Mouse (Mus musculus) embryonic facial prominence, embryonic 11.5 days (tissue): ENCODE results near the gene Pwp2. TPM values are rescaled to one million over a fixed set of nuclear protein-coding genes. Genes with fewer than 3 reads are reported as not detected.

ENCODE experiments used
- ATAC-seq: fragments of 200-750 bp; cut with Nextera tagmentation; replicated peaks from 2 replicates; pipeline ENCODE4 v1.8.0; 2017; ENCODE audit warnings: low read depth; ENCODE audit not compliant: insufficient number of reproducible peaks, low FRiP score, low TSS enrichment
- DNase-seq: peaks from one replicate; pipeline ENCODE4 v3.0.0-alpha.2; 2015; ENCODE audit warnings: low spot score
- H3K27ac ChIP-seq: fragments of 300-500 bp; sonication (generic); replicated peaks from 2 replicates; pipeline ENCODE4 v1.5.1; 2014; ENCODE audit warnings: mild to moderate bottlenecking, low read depth, low read length, control low read depth
- H3K27me3 ChIP-seq: fragments of 300-500 bp; sonication (generic); 2 replicates; pipeline ENCODE4 v1.6.1; 2014; ENCODE audit warnings: mild to moderate bottlenecking, low read length, moderate library complexity, mixed read lengths; ENCODE audit not compliant: control insufficient read depth, insufficient read depth
- H3K36me3 ChIP-seq: fragments of 300-500 bp; sonication (generic); replicated peaks from 2 replicates; pipeline ENCODE4 v1.6.1; 2014; ENCODE audit warnings: low read depth, mild to moderate bottlenecking, low read length, moderate library complexity, mixed read lengths; ENCODE audit not compliant: control insufficient read depth, insufficient read depth
- H3K4me1 ChIP-seq: fragments of 300-500 bp; sonication (generic); 2 replicates; pipeline ENCODE4 v1.6.1; 2014; ENCODE audit warnings: low read length, mixed read lengths; ENCODE audit not compliant: control insufficient read depth, insufficient read depth
- H3K4me2 ChIP-seq: fragments of 300-500 bp; sonication (generic); 2 replicates; pipeline ENCODE4 v1.6.1; 2014; ENCODE audit warnings: low read depth, mild to moderate bottlenecking, control low read depth, low read length, moderate library complexity
- H3K4me3 ChIP-seq: fragments of 300-500 bp; sonication (generic); 2 replicates; pipeline ENCODE4 v1.5.1; 2014; ENCODE audit warnings: low read depth, low read length, control low read depth
- H3K9ac ChIP-seq: fragments of 300-500 bp; sonication (generic); replicated peaks from 2 replicates; pipeline ENCODE4 v1.6.1; 2014; ENCODE audit warnings: mild to moderate bottlenecking, control low read depth, low read length
- H3K9me3 ChIP-seq: fragments of 300-500 bp; sonication (generic); replicated peaks from 2 replicates; pipeline ENCODE4 v1.6.1; 2016; ENCODE audit warnings: mild to moderate bottlenecking, low read length, inconsistent platforms, mixed read lengths; ENCODE audit not compliant: control insufficient read depth
- WGBS: fragments of 180-500 bp; shearing (Covaris S2); extraction: QIAGEN DNeasy Blood & Tissue Kit; methylation state at CpG from one replicate; pipeline ENCODE4 v1.1.7; 2014; 5-methylcytosine and 5-hydroxymethylcytosine counted together
- polyA plus RNA-seq: library from polyadenylated mRNA; unstranded; fragments of >200 nt; fragmentation: Nextera tagmentation; extraction: Ambion mirVana; gene quantifications from 2 replicates; pipeline ENCODE4 v1.2.1, GENCODE M21; 2014

Pwp2 gene
- polyA plus RNA-seq, 1 experiment from 2014 or later, result 20.0 TPM

DNA sequence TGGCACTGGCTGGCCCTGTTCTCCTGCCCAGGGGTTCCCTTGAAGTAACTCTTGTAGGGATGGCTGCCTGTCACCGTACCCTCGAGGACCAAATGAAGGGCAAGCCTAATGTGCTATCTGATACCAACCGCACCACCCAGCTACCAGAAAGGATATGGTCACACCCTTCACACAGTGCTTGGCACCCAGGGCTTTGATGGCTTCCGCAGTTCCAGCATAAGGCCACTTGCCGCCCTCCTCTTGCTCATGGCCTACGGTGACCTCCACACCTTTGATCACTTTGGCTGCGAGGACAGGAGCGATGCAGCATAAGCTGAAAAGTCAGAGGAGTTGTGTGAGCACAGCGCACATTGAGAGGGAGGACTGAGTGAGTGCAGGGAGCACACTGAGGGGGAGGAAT lies 21.7 kb downstream of the Pwp2 start:
- H3K9ac ChIP-seq, result no peak overlapping the region
- no peak overlapping the region for H3K4me3 ChIP-seq
- no peaks in the 10 kb centered on the region for H3K4me1 ChIP-seq
- no peak for ATAC-seq
- no peak overlapping the region for H3K27ac ChIP-seq
- H3K27me3 ChIP-seq, result no peaks in the 10 kb centered on the region
- no peak for DNase-seq
- no peaks in the 10 kb centered on the region; the same call in none of the 2 replicates for H3K36me3 ChIP-seq
- H3K4me2 ChIP-seq, result no peak overlapping the region
- 89% methylated on average over 9 of the region's 9 CpGs for WGBS
- no peaks in the 10 kb centered on the region for H3K9me3 ChIP-seq

DNA sequence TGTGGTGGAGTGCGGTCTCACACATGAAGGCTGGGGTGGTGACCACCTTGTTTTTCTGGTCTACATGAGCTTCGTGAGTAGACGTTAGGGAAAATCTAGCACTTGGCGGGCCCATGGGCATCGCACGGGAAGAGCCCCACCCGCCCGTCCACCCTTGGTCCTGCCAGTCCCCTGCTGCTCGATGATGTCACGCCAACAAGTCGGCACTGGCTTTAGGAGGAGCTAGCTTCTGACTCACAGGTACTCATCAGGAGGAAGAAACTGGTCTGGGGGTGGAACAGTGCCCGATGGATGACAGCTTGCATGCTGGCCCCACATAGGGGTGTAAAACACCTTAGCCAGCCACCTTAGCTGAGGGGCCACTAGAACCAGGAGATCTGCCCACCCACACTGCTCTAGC lies 22.3 kb downstream of the Pwp2 start:
- 90% methylated on average over 12 of the region's 12 CpGs for WGBS
- Histone ChIP-seq H3K9ac (no peak overlapping the region), H3K4me1 (no peaks in the 10 kb centered on the region), H3K4me3 (no peak overlapping the region), H3K27ac (no peak overlapping the region), H3K27me3 (no peaks in the 10 kb centered on the region), H3K36me3 (no peaks in the 10 kb centered on the region; the same call in none of the 2 replicates), H3K9me3 (no peaks in the 10 kb centered on the region), H3K4me2 (no peak overlapping the region)
- no peak for DNase-seq
- ATAC-seq, result no peak

DNA sequence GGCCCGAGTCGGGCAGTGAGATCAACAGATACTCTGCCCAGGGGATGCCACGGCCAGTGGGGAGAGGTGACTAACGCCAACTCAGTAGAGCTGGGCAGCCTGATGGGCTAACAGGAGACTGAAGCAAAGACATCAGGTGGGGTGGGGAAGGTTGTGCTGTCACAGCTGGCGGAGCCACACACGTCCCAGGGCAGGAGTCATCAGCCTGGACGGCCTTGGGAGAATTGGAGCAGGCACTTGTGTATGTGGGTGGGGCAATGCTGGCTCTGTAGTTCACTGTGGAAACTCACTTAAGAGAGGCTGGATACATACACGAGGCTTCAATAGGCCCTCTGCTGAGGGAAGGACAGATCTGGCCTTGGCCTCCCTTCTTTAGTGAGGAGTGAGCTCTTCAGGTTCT lies 23.9 kb downstream of the Pwp2 start:
- Histone ChIP-seq H3K4me3 (no peak overlapping the region), H3K36me3 (no peaks in the 10 kb centered on the region; the same call in none of the 2 replicates), H3K27me3 (no peaks in the 10 kb centered on the region), H3K4me1 (no peaks in the 10 kb centered on the region), H3K4me2 (no peak overlapping the region), H3K27ac (no peak overlapping the region), H3K9ac (no peak overlapping the region), H3K9me3 (no peaks in the 10 kb centered on the region)
- DNase-seq, result no peak
- WGBS, result 81% methylated on average over 8 of the region's 8 CpGs
- no peak for ATAC-seq

DNA sequence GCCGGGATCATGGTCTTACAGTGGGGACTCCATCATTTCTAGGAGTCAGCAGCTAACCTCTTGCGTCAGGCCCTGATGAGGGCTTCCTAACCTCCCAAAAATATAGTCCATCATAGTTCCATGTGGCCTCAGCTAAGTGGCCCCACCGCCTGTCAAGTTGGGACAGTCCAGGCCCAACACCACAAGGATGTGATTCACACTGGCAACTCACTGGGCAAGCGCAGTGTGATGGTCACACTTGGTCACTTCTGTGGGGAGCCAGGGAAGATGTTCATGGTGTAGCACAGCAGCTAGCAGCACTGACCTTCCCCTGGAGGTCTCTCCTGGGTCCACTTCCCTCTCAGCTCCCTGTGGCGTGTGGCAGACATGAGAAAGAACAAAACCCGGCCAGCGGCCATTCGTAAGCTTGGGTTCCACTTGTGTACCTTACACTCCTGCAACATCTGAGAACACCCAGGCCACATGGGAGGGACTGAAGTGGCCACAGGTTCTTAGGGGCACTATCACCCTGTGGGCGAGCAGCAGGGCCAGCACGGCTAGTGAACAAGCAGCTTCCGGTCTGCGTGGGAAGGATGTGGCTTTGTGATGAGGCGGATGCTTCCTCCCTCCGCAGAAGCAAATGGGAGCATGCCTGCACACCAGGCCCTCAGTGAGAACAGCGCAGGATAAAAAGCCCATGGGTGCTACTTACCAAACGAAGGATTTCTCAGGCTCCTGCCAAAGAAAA lies 24.4 kb downstream of the Pwp2 start:
- no peak overlapping the region for H3K4me2 ChIP-seq
- ATAC-seq, result 0 out of 2 replicates have a peak, but pooled peaks have one; percentile 8
- H3K36me3 ChIP-seq, result no peaks in the 10 kb centered on the region; the same call in none of the 2 replicates
- WGBS, result 89% methylated on average over 16 of the region's 16 CpGs
- no peak overlapping the region for H3K27ac ChIP-seq
- DNase-seq, result no peak
- H3K4me3 ChIP-seq, result no peak overlapping the region
- H3K27me3 ChIP-seq, result no peaks in the 10 kb centered on the region
- H3K9ac ChIP-seq, result no peak overlapping the region
- no peaks in the 10 kb centered on the region for H3K9me3 ChIP-seq
- no peaks in the 10 kb centered on the region for H3K4me1 ChIP-seq

DNA sequence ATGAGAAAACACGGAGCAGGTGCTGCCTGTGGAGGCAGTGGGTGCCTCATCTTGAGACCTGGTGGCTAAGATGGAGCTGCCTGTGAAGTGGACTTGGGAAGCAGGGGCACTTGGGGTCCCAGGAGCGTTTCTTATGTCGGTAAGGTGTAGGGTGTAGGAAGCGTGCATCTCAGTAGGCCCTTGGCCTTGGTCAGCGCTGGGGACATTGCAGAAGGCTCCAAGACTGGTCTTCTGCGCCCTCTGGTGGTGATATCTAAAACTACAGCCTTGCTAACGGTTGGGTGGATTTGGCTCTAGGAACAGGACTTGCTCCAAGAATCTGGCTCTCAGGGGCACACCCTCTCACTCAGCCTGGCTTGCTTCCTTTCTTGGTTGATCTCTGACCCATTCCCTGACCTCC lies 25.0 kb downstream of the Pwp2 start:
- Histone ChIP-seq H3K27me3 (no peaks in the 10 kb centered on the region), H3K36me3 (no peaks in the 10 kb centered on the region; the same call in none of the 2 replicates), H3K4me1 (no peaks in the 10 kb centered on the region), H3K9me3 (no peaks in the 10 kb centered on the region), H3K4me3 (no peak overlapping the region), H3K9ac (no peak overlapping the region), H3K4me2 (no peak overlapping the region), H3K27ac (no peak overlapping the region)
- DNase-seq (peak; percentile 88), ATAC-seq (peak; percentile 71)
- whole genome bisulfite sequencing, result 3% methylated on average over 7 of the region's 7 CpGs

DNA sequence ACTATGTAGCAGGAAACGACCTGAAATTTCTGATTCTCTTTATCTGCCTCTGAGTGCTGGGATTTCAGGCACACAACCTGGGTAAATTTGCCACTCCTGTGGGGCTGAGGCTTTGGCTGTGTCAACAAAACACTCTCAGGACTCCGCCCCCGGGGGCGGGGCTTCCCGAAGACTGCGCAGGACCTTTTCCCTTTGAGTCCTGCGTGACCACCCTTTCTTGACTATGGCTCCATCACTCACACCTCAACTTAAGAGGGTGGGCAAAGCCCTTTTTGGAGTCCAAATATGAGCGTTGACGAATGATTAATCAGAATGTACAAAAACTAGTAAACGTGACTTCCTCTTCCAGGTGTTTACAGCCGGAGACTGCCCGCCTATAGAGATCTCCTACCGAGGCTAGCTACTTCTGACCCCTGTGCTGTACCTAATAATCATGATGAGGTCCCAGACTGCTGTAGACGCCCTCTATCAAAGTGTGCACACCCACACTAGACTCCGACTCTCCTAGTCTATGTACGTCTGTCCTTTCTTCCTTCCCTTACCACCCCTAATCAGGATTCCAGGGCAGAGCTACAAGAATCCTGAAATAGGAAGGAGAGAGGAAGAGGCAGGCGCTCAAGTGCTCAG lies 25.6 kb downstream of the Pwp2 start:
- DNase-seq (peak; percentile 60), ATAC-seq (peak; percentile 51; the same call in 1 of the 2 replicates)
- Histone ChIP-seq H3K9me3 (no peaks in the 10 kb centered on the region), H3K27ac (no peak overlapping the region), H3K9ac (no peak overlapping the region), H3K4me2 (no peak overlapping the region), H3K27me3 (no peaks in the 10 kb centered on the region), H3K36me3 (no peaks in the 10 kb centered on the region; the same call in none of the 2 replicates), H3K4me1 (no peaks in the 10 kb centered on the region), H3K4me3 (no peak overlapping the region)
- WGBS, result 15% methylated on average over 17 of the region's 17 CpGs

DNA sequence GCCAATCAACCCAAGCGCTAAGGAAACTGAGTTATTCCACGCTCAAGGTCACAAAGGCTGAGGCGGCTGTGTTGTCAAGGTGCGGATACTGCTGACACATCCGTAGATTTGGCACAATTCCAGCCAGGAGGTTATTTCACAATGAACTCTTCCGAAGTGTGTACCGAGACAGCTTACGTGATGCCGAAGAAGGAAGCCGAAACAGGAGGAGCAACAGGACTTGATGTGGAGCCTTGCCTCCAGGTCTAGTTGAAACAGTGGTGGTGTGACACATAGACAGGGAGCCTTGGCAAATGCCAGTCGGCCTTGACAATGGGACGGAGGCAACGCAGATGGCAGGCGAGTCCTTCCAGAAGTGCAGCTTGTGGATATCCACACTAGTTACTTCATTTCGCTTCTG lies 26.9 kb downstream of the Pwp2 start:
- 88% methylated on average over 15 of the region's 15 CpGs for WGBS
- ATAC-seq (no peak), DNase-seq (no peak)

DNA sequence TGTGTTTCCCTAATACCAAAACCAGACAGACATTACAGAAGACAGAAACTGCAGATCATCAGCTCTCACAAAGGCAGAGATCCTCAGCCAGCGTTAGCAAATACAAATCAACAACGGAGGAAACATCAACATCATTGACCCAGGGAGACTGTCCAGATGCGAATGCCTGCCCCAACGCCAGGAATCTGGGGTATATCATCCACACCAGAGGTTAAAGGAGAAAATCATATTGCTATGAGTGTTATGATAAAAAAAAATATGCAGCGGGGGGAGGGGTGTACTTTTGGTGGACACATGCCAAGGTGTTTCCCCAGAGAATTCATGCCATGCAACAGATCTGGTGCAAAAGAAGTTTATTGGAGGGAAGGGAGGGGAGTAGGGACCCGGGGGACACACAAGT lies 28.0 kb downstream of the Pwp2 start:
- H3K4me2 ChIP-seq, result no peak overlapping the region
- H3K4me3 ChIP-seq, result no peak overlapping the region
- ATAC-seq (no peak), DNase-seq (no peak)
- WGBS, result 79% methylated on average over 6 of the region's 6 CpGs
- no peak overlapping the region for H3K27ac ChIP-seq
- no peak overlapping the region for H3K9ac ChIP-seq
- H3K27me3 ChIP-seq, result no peaks in the 10 kb centered on the region
- no peaks in the 10 kb centered on the region for H3K4me1 ChIP-seq
- no peaks in the 10 kb centered on the region for H3K36me3 ChIP-seq
- H3K9me3 ChIP-seq, result no peaks in the 10 kb centered on the region

More for the DNA sequence above, 26.9 kb downstream of the Pwp2 start:
- Histone ChIP-seq H3K27me3 (no peaks in the 10 kb centered on the region), H3K4me2 (no peak overlapping the region), H3K4me1 (no peaks in the 10 kb centered on the region), H3K4me3 (no peak overlapping the region), H3K9me3 (no peaks in the 10 kb centered on the region), H3K36me3 (no peaks in the 10 kb centered on the region; the same call in none of the 2 replicates), H3K27ac (no peak overlapping the region), H3K9ac (no peak overlapping the region)
